Mouse (Mus musculus) liver, adult (tissue): Measurements from ENCODE around the gene Gtf2a1l.

Experiments used
- GATA4 ChIP-seq: IDR thresholded peaks from 2 replicates; pipeline ENCODE4 v1.6.1; 2014; ENCODE audit warnings: mild to moderate bottlenecking, low read length; ENCODE audit not compliant: insufficient replicate concordance

Gtf2a1l gene

DNA sequence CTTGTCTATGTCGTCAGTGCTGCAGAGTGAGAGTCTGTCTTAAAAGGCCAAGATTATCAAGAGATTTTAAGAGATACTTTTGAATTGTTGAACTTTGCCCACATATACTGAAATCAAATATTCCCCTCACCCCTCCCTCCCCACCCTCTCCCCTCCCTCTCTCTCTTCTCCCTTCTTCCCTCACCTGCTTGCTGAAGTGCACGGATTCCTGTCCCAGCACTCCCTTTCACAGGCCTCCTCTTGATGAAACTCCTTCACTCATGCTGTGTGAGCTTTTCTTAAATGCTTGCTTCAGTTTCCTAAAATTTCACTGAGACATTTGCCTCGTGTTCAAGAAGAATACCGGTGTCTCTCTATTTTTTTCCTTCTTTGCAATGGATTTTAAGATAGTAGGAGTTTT is 34.7 kb downstream of the Gtf2a1l start:
- no peak for TF ChIP-seq GATA4

- TF ChIP-seq GATA4: no peak
Measured at GRCm38 (mm10) chr17:88706231-88706649, 37.8 kb downstream of the Gtf2a1l start.

DNA sequence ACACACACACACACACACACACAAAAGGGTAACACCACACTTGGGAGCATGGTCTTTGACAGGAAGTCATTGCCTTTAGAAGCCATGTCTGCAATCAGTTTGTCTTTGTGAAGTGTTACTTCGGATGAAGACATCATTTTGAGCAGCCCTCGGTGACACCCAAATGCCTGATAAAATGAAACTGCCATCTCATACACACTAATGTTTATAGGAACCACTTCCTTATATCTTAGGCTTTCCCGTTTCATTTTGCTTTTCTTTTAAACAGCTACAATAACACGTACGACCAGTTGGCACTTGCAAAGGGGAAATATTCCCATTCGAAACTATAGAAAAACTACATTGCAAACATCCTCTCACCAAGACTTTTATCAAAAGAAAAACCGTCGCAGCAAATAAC is 81.2 kb downstream of the Gtf2a1l start:
- no peak for TF ChIP-seq GATA4

DNA sequence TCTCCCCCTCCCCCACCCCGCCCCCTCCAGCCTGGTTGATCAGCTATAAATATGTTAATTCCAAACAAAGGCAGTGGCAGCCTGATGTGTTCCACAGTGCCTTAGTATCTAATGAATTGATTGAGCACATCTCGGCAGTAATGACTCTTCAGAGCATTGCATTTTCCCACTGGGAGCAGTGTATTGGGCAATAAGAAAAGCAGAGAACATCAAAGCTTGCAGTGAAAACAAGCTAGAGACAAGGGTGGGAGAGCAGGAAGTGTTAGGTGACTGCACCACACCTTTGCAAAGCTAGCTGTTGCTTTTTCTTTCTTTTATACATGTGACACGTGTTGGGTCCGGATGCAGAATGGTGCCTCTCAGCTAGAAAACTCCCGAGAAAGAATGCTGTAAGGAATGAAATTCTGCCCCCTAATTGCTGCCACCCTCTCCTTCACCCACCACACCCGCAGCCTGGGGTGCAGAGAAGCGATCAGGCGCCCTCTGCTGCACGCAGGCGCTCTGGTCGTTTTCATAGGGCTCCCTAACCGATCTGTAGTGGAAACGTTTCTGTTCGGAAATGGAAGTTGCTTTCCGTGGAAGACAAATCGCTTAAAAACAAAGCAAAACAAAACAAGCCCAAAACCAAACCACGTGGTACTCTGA is 84.5 kb downstream of the Gtf2a1l start:
- no peak for TF ChIP-seq GATA4

DNA sequence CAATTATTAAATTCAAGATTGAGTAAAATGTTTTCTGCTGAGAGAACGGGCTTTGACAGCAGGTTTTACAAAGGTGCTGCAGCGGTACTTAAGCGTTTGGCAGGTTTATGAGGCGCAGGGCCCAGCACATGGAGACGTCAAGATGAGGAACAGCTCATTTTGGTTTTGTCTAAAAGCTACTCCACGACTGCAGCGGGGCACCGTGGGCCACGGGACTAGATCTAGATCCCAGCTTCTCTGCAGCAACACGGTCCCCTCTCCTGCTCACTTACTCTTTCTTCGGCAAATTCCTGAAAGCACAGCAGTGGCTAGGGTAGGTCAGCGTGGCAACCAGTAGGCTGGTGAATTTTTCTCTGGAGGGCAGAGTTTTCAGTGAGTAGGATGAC is 85.0 kb downstream of the Gtf2a1l start:
- no peak for TF ChIP-seq GATA4

DNA sequence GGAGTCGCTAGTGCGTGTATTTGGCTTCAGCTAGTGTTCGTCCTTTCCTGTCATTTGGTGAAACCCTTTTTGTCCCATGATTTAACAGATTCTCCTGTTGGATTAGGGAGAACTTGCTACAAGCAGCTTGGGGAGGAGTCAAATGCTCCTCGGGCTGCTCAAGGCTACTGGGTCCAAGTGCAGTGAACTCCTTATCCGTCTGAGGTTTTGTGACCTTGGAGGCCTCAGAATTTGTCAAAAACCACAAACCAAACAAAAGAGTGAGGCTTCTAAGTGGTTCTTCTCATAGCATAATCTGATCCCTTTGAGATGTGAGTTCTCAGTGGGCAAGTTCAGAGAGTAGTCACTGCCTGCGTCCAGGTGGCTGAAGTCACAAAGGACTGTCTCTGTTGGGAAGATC is 87.3 kb downstream of the Gtf2a1l start:
- no peak for TF ChIP-seq GATA4

GRCm38 (mm10) chr17:88758003-88758437 is 89.6 kb downstream of the Gtf2a1l start:
- TF ChIP-seq GATA4: no peak

DNA sequence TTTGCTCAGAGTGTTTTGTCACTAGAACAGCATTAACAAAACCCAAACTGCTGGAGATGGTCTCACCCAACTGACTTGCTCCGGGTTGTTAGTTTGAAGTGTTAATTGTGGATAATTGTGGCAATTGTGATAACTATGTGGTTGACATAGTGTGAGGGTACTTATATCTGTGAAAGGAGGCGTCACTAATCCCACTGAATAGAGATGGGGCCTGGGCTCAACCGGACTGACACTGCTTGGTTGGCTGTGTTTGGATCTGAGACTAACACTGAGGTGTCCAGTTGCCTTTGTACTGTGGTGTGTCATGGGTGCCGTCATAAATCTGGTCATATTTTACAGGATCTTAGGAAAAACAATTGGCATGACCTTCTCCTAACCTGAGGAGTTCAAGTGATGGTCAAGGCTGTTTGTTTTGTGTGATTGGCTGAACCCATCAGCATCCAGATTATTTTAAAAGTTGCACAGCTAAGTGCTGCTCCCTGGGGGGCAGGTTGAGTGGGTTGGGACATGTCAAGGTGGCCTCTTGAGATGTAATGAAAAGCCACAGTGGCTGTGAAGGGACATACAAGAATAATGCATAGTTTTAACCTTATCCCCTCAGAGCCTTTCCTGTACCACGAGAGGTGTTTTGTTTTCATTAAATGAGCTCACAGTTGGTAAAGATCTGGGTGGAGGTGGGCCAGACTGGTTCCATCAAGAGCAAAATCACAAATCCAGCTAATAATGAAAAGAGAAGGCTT is 95.1 kb downstream of the Gtf2a1l start:
- TF ChIP-seq GATA4: no peak

- TF ChIP-seq GATA4: no peak
Measured at GRCm38 (mm10) chr17:88764136-88764485, 95.7 kb downstream of the Gtf2a1l start.
